Mouse (Mus musculus) lung, postnatal 0 days (tissue): ENCODE measurements around the gene Ankrd44. TPM values are rescaled to one million over a fixed set of nuclear protein-coding genes. Genes with fewer than 3 reads are reported as not detected.

Source experiments
- ATAC-seq: fragments of 200-750 bp; cut with Nextera tagmentation; 2 replicates; pipeline ENCODE4 v1.8.0; 2017; ENCODE audit warnings: moderate library complexity
- DNase-seq: peaks from one replicate; pipeline ENCODE4 v3.0.0-alpha.2; 2016; ENCODE audit warnings: low spot score
- H3K27ac ChIP-seq: fragments of 300-500 bp; sonication (generic); 2 replicates; pipeline ENCODE4 v1.5.1; 2014; ENCODE audit warnings: antibody characterized with exemption, mild to moderate bottlenecking, low read length, mixed read lengths
- H3K27me3 ChIP-seq: fragments of 300-500 bp; sonication (generic); replicated peaks from 2 replicates; pipeline ENCODE4 v1.6.1; 2014; ENCODE audit warnings: low read length, mixed read lengths; ENCODE audit not compliant: insufficient read depth
- H3K36me3 ChIP-seq: fragments of 300-500 bp; sonication (generic); 2 replicates; pipeline ENCODE4 v1.6.1; 2014; ENCODE audit warnings: low read length, mixed read lengths; ENCODE audit not compliant: insufficient read depth
- H3K4me1 ChIP-seq: fragments of 300-500 bp; sonication (generic); 2 replicates; pipeline ENCODE4 v1.6.1; 2014; ENCODE audit warnings: antibody characterized with exemption, low read depth, low read length, mixed read lengths; ENCODE audit not compliant: insufficient read depth
- H3K4me2 ChIP-seq: fragments of 300-500 bp; sonication (generic); replicated peaks from 2 replicates; pipeline ENCODE4 v1.6.1; 2014; ENCODE audit warnings: low read depth, mild to moderate bottlenecking, low read length, moderate library complexity, mixed read lengths
- H3K4me3 ChIP-seq: fragments of 300-500 bp; sonication (generic); 2 replicates; pipeline ENCODE4 v1.5.1; 2014; ENCODE audit warnings: low read depth, low read length
- H3K9ac ChIP-seq: fragments of 300-500 bp; sonication (generic); replicated peaks from 2 replicates; pipeline ENCODE4 v1.6.1; 2014; ENCODE audit warnings: low read depth, mild to moderate bottlenecking
- H3K9me3 ChIP-seq: fragments of 300-500 bp; sonication (generic); 2 replicates; pipeline ENCODE4 v1.6.1; 2016; ENCODE audit warnings: low read length, mixed read lengths
- CTCF ChIP-seq: IDR thresholded peaks from 2 replicates; pipeline ENCODE4 v1.5.1; 2016; ENCODE audit warnings: antibody characterized with exemption, mild to moderate bottlenecking
- EP300 ChIP-seq: IDR thresholded peaks from 2 replicates; pipeline ENCODE4 v1.6.1; 2016; ENCODE audit warnings: antibody characterized with exemption, mild to moderate bottlenecking, control low read depth
- WGBS: fragments of 180-500 bp; shearing (Covaris S2); extraction: QIAGEN DNeasy Blood & Tissue Kit; methylation state at CpG from one replicate; pipeline ENCODE4 v1.1.7; 2014; 5-methylcytosine and 5-hydroxymethylcytosine counted together
- polyA plus RNA-seq: library from polyadenylated mRNA; unstranded; fragments of >200 nt; fragmentation: Nextera tagmentation; extraction: Ambion mirVana; gene quantifications from 2 replicates; pipeline ENCODE4 v1.2.1, GENCODE M21; 2015

The Ankrd44 gene
- polyA plus RNA-seq, 1 experiment from 2014 or later, result 16.5 TPM

GRCm38 (mm10) chr1:54924309-54924685 lies 1.9 kb downstream of the Ankrd44 start:
- Histone ChIP-seq H3K4me2 (peak overlapping the region; percentile 96), H3K9me3 (no peaks in the 10 kb centered on the region), H3K27me3 (no peaks in the 10 kb centered on the region), H3K4me1 (peaks cover 12% of the 10 kb centered on the region), H3K9ac (peak overlapping the region; percentile 84; the same call in 1 of the 2 replicates), H3K4me3 (peak overlapping the region; percentile 95), H3K27ac (0 out of 2 replicates have a peak overlapping the region, but pooled peaks have one; percentile 32), H3K36me3 (no peaks in the 10 kb centered on the region)
- no peak for TF ChIP-seq EP300
- DNase-seq, result no peak
- no peak for ATAC-seq
- WGBS, result 66% methylated on average over 4 of the region's 4 CpGs

DNA sequence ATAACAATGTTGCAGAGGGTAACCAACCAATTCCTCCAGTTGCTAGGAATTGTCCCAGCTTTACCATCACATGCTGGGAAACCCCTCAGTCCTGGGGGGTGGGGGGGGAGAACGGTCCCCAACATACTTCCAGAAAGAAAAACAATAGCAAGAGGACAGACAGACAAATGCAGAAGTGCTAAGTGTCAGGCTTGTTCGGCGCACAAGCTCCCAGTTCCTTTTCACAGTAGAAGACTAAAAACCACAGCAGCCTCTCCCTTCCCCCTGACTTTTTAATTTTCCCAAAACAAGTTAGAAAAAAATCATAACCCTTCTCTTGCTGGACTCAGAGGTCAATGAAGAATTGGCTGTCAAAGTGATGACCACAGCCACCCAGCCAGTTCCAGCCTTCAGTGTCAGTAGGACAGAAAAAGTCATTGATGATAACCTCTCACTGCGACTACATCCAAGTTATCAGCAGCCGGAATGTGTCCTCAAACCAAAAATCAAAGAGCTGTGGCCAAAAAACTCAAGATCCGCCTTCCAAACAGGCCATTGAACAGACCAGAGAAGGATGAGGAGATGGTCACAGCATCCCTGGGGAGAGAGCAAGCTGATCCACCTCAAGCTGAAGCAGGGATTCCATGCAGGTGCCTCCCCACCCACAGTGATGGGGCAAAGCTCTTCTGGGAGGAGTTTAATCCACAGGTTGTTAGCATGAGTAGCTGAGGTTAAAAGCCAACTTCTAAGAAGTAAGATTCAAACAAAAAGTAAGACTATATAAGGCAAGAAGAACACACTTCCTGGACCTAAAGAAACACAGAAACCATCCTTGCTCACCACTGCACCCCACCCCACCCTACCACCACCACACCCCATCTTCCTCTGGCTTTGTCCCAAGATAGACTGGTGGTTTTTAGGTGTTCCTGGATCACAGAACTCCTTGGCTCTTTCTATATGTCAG lies 2.5 kb downstream of the Ankrd44 start:
- H3K27me3 ChIP-seq, result no peaks in the 10 kb centered on the region
- 0 out of 2 replicates have a peak overlapping the region, but pooled peaks have one; percentile 32 for H3K27ac ChIP-seq
- no peak for TF ChIP-seq EP300
- TF ChIP-seq CTCF, result no peak
- DNase-seq (no peak), ATAC-seq (no peak)
- H3K4me1 ChIP-seq, result peaks cover 12% of the 10 kb centered on the region
- no peaks in the 10 kb centered on the region for H3K36me3 ChIP-seq
- peak overlapping the region; percentile 96 for H3K4me2 ChIP-seq
- 0 out of 2 replicates have a peak overlapping the region, but pooled peaks have one; percentile 84 for H3K9ac ChIP-seq
- peak overlapping the region; percentile 95; the same call in 1 of the 2 replicates for H3K4me3 ChIP-seq
- 76% methylated on average over 6 of the region's 6 CpGs for WGBS
- no peaks in the 10 kb centered on the region for H3K9me3 ChIP-seq

DNA sequence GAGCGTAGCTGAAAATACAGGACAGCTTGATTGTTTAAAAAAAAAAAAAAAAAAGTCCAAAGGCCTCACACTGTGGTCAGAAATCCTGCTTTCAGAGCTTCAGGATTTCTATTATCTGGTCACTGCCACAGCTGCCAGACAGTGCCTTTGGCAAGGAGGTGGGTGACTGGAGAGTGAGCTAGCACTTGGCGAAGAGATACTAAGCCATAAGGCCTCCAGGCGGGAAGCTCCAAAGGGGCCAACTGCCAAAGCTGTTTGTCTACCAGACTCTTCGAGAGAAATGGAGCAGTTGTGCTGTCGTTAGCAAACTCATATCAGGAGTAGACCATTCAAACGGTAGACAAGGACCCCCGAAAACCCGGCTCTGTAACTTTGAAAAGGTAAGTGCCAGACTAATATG lies 3.5 kb downstream of the Ankrd44 start:
- peaks cover 12% of the 10 kb centered on the region for H3K4me1 ChIP-seq
- no peak overlapping the region for H3K4me3 ChIP-seq
- H3K27ac ChIP-seq, result no peak overlapping the region
- H3K9ac ChIP-seq, result no peak overlapping the region
- no peaks in the 10 kb centered on the region for H3K36me3 ChIP-seq
- WGBS, result 64% methylated on average over 8 of the region's 8 CpGs
- no peaks in the 10 kb centered on the region for H3K9me3 ChIP-seq
- H3K27me3 ChIP-seq, result no peaks in the 10 kb centered on the region
- no peak for DNase-seq
- no peak for ATAC-seq
- H3K4me2 ChIP-seq, result peak overlapping the region; percentile 96; the same call in 1 of the 2 replicates
- TF ChIP-seq CTCF (no peak), EP300 (no peak)

DNA sequence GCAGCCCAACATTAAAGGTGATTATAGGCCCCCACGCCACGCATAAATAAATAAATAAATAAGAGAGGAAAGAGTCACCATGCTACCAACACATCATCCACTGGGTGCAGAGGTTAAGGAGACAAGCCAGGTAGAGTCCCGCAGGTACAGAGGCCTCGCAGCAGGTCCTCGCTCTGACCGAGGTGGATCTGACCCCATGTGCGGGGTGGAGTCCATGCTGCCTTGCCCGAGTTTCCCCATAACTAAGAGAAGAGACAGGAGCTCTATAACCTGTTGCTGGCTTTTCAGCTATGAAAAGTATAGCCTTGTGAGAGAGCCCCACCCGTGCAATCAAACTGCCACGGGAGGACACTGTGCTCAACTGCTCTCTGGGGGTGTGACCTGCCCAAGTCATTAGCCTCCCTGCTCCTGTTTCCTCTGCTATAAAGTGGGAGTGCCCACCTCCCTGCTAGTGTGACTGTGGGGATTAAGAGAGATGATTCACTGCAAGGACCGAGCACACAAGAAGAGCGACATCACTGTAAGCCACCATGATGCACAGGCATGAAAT lies 4.1 kb downstream of the Ankrd44 start:
- ATAC-seq (no peak), DNase-seq (no peak)
- Histone ChIP-seq H3K27ac (no peak overlapping the region), H3K36me3 (no peaks in the 10 kb centered on the region), H3K4me3 (no peak overlapping the region), H3K9ac (no peak overlapping the region), H3K4me1 (peaks cover 12% of the 10 kb centered on the region), H3K27me3 (no peaks in the 10 kb centered on the region), H3K4me2 (no peak overlapping the region), H3K9me3 (no peaks in the 10 kb centered on the region)
- TF ChIP-seq CTCF, result no peak
- TF ChIP-seq EP300, result no peak
- 71% methylated on average over 12 of the region's 12 CpGs for WGBS

- ATAC-seq (no peak), DNase-seq (no peak)
- no peak overlapping the region for H3K4me3 ChIP-seq
- H3K9ac ChIP-seq, result no peak overlapping the region
- H3K9me3 ChIP-seq, result no peaks in the 10 kb centered on the region
- no peak overlapping the region for H3K4me2 ChIP-seq
- 85% methylated on average over 4 of the region's 4 CpGs for WGBS
- no peak overlapping the region for H3K27ac ChIP-seq
- no peaks in the 10 kb centered on the region for H3K36me3 ChIP-seq
- no peaks in the 10 kb centered on the region for H3K27me3 ChIP-seq
- TF ChIP-seq CTCF (no peak), EP300 (no peak)
- H3K4me1 ChIP-seq, result peaks cover 12% of the 10 kb centered on the region
Measured at GRCm38 (mm10) chr1:54920132-54920531, 6.1 kb downstream of the Ankrd44 start.

DNA sequence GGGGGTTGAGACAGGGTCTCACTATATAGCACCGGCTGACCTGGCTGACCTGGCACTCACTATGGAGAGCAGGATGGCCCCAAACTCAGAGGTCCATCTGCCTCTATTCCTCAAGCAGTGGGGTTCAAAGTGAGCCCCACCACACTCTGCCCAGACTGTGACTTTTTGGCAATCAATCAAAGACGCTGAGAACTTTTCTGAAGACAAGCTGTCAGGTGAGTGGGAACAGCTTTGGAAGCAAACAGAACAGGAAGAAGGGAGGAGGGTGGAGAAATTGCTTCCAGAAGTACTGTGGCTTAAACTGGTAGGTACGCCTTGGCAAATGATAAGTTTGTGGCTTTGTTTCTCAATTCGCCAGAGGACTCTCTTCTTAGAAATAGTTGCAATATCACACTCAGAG lies 9.7 kb downstream of the Ankrd44 start:
- Histone ChIP-seq H3K36me3 (no peaks in the 10 kb centered on the region), H3K9ac (no peak overlapping the region), H3K27me3 (no peaks in the 10 kb centered on the region), H3K9me3 (no peaks in the 10 kb centered on the region), H3K4me2 (no peak overlapping the region), H3K27ac (no peak overlapping the region), H3K4me1 (peaks cover 7% of the 10 kb centered on the region), H3K4me3 (no peak overlapping the region)
- 54% methylated on average over 4 of the region's 4 CpGs for WGBS
- TF ChIP-seq EP300 (no peak), CTCF (no peak)
- no peak for ATAC-seq
- no peak for DNase-seq
